Mouse (Mus musculus) neural tube, embryonic 12.5 days (tissue): ENCODE data around the gene Muc20. TPM values are rescaled to one million over a fixed set of nuclear protein-coding genes. Genes with fewer than 3 reads are reported as not detected.

Experiments used
- ATAC-seq: fragments of 200-750 bp; cut with Nextera tagmentation; 2 replicates; pipeline ENCODE4 v1.8.0; 2017; ENCODE audit warnings: low read depth, mild to moderate bottlenecking, moderate TSS enrichment, moderate library complexity; ENCODE audit not compliant: low FRiP score
- H3K27ac ChIP-seq: fragments of 300-500 bp; sonication (generic); 2 replicates; pipeline ENCODE4 v1.5.1; 2016
- H3K27me3 ChIP-seq: fragments of 300-500 bp; sonication (generic); replicated peaks from 2 replicates; pipeline ENCODE4 v1.6.1; 2016; ENCODE audit warnings: mild to moderate bottlenecking
- H3K36me3 ChIP-seq: fragments of 300-500 bp; sonication (generic); 2 replicates; pipeline ENCODE4 v1.6.1; 2016; ENCODE audit warnings: mild to moderate bottlenecking
- H3K4me1 ChIP-seq: fragments of 300-500 bp; sonication (generic); 2 replicates; pipeline ENCODE4 v1.6.1; 2016
- H3K4me2 ChIP-seq: fragments of 300-500 bp; sonication (generic); replicated peaks from 2 replicates; pipeline ENCODE4 v1.6.1; 2016; ENCODE audit warnings: mild to moderate bottlenecking
- H3K4me3 ChIP-seq: fragments of 300-500 bp; sonication (generic); 2 replicates; pipeline ENCODE4 v1.5.1; 2016
- H3K9ac ChIP-seq: fragments of 300-500 bp; sonication (generic); 2 replicates; pipeline ENCODE4 v1.6.1; 2016; ENCODE audit warnings: mild to moderate bottlenecking
- H3K9me3 ChIP-seq: fragments of 300-500 bp; sonication (generic); 2 replicates; pipeline ENCODE4 v1.6.1; 2016; ENCODE audit warnings: mild to moderate bottlenecking
- WGBS: fragments of 180-500 bp; shearing (Covaris S2); methylation state at CpG from one replicate; pipeline ENCODE4 v1.1.7; 2016; 5-methylcytosine and 5-hydroxymethylcytosine counted together
- polyA plus RNA-seq: library from polyadenylated mRNA; unstranded; fragments of >200 nt; fragmentation: Nextera tagmentation; extraction: Ambion mirVana; gene quantifications from 2 replicates; pipeline ENCODE4 v1.2.1, GENCODE M21; 2016

Muc20 gene
- polyA plus RNA-seq, 1 experiment from 2014 or later: not detected

- no peaks in the 10 kb centered on the region for H3K27me3 ChIP-seq
- no peak overlapping the region for H3K27ac ChIP-seq
- no peaks in the 10 kb centered on the region for H3K36me3 ChIP-seq
- no peaks in the 10 kb centered on the region for H3K9me3 ChIP-seq
- H3K9ac ChIP-seq: no peak overlapping the region
- H3K4me3 ChIP-seq: no peak overlapping the region
- WGBS: 53% methylated on average over 3 of the region's 3 CpGs
- no peak for ATAC-seq
- no peak overlapping the region for H3K4me2 ChIP-seq
- H3K4me1 ChIP-seq: no peaks in the 10 kb centered on the region
These were observed 61.2 kb downstream of the Muc20 start for GRCm38 (mm10) chr16:32736022-32736421.

- Histone ChIP-seq H3K9me3 (no peaks in the 10 kb centered on the region), H3K4me1 (no peaks in the 10 kb centered on the region), H3K27me3 (no peaks in the 10 kb centered on the region), H3K27ac (no peak within 1 kb of the TSS), H3K4me3 (no peak within 1 kb of the TSS), H3K4me2 (no peak within 1 kb of the TSS), H3K9ac (no peak within 1 kb of the TSS), H3K36me3 (no peaks in the 10 kb centered on the region)
- no peak for ATAC-seq
- WGBS: 88% methylated on average over 2 of the region's 2 CpGs
These were observed 61.6 kb downstream of the Muc20 start, which contains the start of gene Muc4 for GRCm38 (mm10) chr16:32735586-32735985. Gene Muc4, plus strand, starts transcription at chr16:32735886.

GRCm38 (mm10) chr16:32733213-32733612 lies 64.0 kb downstream of the Muc20 start:
- no peak overlapping the region for H3K4me3 ChIP-seq
- no peak overlapping the region for H3K27ac ChIP-seq
- ATAC-seq: no peak
- no peaks in the 10 kb centered on the region for H3K9me3 ChIP-seq
- H3K4me2 ChIP-seq: no peak overlapping the region
- H3K9ac ChIP-seq: no peak overlapping the region
- no peaks in the 10 kb centered on the region for H3K27me3 ChIP-seq
- WGBS: 90% methylated on average over 3 of the region's 3 CpGs
- H3K36me3 ChIP-seq: no peaks in the 10 kb centered on the region
- H3K4me1 ChIP-seq: no peaks in the 10 kb centered on the region

GRCm38 (mm10) chr16:32728730-32729129 lies 68.5 kb downstream of the Muc20 start:
- no peak overlapping the region for H3K9ac ChIP-seq
- no peak overlapping the region for H3K27ac ChIP-seq
- H3K9me3 ChIP-seq: no peaks in the 10 kb centered on the region
- no peak overlapping the region for H3K4me3 ChIP-seq
- H3K4me1 ChIP-seq: no peaks in the 10 kb centered on the region
- no peak for ATAC-seq
- H3K36me3 ChIP-seq: no peaks in the 10 kb centered on the region
- 72% methylated on average over 1 of the region's 1 CpGs for WGBS
- H3K4me2 ChIP-seq: no peak overlapping the region
- H3K27me3 ChIP-seq: no peaks in the 10 kb centered on the region

- Histone ChIP-seq H3K36me3 (no peaks in the 10 kb centered on the region), H3K4me2 (no peak overlapping the region), H3K27me3 (no peaks in the 10 kb centered on the region), H3K4me3 (no peak overlapping the region), H3K4me1 (no peaks in the 10 kb centered on the region), H3K9me3 (no peaks in the 10 kb centered on the region), H3K27ac (no peak overlapping the region), H3K9ac (no peak overlapping the region)
- ATAC-seq: no peak
These were observed 69.0 kb downstream of the Muc20 start for GRCm38 (mm10) chr16:32728240-32728639.

Other genes starting within 250 kb of the Muc20 start
- gene Tfrc, start 188.5 kb downstream of the Muc20 start, polyA plus RNA-seq: 48.6 and 48.8 TPM in 2 replicates
- 12.5 and 12.9 TPM in 2 replicates for gene Tnk2, start 153.6 kb downstream of the Muc20 start, polyA plus RNA-seq
- 0.10 TPM in 1 of 2 replicates, not detected in the other for gene Muc4, start 61.5 kb downstream of the Muc20 start, polyA plus RNA-seq
- gene Smbd1, start 13.0 kb upstream of the Muc20 start, polyA plus RNA-seq: not detected in 2 replicates
- gene Fyttd1, start 80.1 kb upstream of the Muc20 start, polyA plus RNA-seq: 112 and 115 TPM in 2 replicates
- gene Rubcn, start 80.3 kb upstream of the Muc20 start, polyA plus RNA-seq: 25.3 and 28.0 TPM in 2 replicates
- gene Lrch3, start 116.7 kb upstream of the Muc20 start, polyA plus RNA-seq: 45.4 and 46.6 TPM in 2 replicates